Mouse (Mus musculus): ENCODE data around the gene Gys1. TPM values are rescaled to one million over a fixed set of nuclear protein-coding genes. Genes with fewer than 3 reads are reported as not detected.
"Not testable (repeated sequence)": the region's sequence is repeated elsewhere in the genome, so short reads cannot be mapped to it uniquely, and the experiment has no call there.

The Gys1 gene
- total and polyA plus RNA-seq, 2 experiments from 2014 or later = 12.0 to 19.7 TPM

DNA sequence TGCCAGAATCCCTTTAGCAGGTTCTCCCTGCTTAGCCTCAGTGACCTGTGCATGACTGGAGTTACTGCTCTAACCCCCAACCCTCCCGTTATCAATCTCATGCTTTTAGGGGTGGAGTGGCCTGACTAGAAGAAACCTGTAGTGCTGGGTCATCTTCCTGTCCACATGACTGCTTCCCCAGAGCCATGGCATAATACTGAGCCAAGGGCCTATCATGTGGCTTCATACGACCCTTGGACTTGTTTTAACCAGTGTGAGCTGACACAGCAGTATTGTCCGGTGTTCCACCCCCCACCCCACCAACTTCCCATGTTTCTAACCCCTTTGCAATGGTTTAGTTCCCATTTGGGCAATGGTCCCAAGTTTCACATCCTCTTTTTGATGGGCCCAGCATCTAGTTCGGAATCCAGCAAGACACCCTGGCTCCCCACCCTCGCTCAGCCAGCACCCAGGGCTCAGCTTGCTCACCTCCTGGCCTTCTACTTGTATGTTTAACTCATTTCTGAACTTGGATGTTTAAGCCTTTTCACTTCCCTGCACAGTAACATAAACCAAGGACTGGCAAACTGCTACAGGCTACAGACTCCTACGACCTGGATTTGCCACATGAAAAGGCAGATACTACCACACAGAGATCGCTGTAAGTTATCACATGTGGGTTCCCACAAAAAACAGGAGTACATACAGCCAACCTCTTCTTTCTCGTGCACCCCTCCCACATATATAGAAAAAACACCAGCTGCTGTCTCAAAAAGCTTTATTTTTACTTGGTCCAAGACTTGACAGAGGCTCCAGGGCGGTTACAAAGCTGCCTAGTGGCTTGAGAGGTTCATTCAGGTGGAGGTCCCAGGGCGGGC lies 22.8 kb downstream of the Gys1 start:
- DNase-seq (ENCODE audit: low spot score) (no peak), ATAC-seq (ENCODE audit: low FRiP score) (no peak)
- no peaks in the 10 kb centered on the region for H3K27me3 ChIP-seq (ENCODE audit: insufficient read depth, low read length)
- TF ChIP-seq CTCF (IDR thresholded peaks at IDR 0.05) = no peak
- peak overlapping the region; percentile 74 for H3K4me3 ChIP-seq (ENCODE audit: low read depth, low read length)
- no peaks in the 10 kb centered on the region for H3K9me3 ChIP-seq (ENCODE audit: low read length)
- peak overlapping the region; percentile 33 for H3K9ac ChIP-seq (replicated peaks; ENCODE audit: low read length, poor library complexity, severe bottlenecking)
- H3K27ac ChIP-seq (ENCODE audit: low read depth, low read length) = peak overlapping the region; percentile 47; the same call in 1 of the 2 replicates
- H3K4me1 ChIP-seq (ENCODE audit: insufficient read depth, low read length) = peaks cover 10% of the 10 kb centered on the region
- H3K4me2 ChIP-seq (ENCODE audit: low read depth, low read length, poor library complexity, severe bottlenecking) = peak overlapping the region; percentile 74
- 63% methylated on average over 9 of the region's 10 CpGs for WGBS
- peaks cover 33% of the 10 kb centered on the region for H3K36me3 ChIP-seq (ENCODE audit: insufficient read depth, low read length)

DNA sequence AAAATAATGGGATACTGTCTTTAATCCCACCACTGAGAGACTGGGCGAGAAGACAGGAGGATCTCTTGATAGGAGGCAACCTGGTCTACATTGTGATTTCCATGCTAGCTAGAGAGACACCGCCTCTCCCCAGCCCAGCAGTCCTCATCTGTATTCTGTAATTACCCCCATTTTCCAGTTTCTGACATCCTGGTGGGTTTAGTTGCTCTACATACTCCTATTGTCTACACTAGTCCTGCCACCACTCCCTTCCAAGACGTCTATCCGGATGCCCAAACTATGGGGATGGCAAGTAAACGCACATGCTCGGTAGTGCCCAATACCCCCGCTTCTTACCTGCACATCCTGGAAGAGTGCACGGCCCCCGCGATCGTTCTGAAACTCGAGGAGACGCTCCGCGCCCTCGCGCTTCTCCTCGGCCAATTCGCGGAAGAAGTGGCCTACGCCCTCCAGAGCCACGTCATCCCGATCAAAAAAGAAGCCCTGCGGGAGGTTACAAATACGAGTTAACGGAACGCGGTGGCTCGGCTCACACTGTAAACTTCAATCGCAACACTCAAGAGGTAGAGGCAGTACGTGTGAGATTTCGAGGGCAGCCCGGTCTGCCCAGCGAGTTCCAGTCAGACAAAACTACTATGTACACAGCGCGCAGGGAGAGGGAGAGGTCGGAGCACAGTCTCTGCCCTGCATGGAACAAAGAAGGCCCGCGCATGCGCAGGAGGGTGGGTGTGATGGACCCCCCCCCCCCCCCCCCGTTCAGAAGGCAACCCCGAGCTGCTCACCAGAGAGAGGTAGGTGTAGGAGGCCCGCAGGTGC lies 24.3 kb downstream of the Gys1 start:
- Histone ChIP-seq H3K36me3 (ENCODE audit: insufficient read depth, low read length) (peaks cover 41% of the 10 kb centered on the region), H3K4me1 (ENCODE audit: insufficient read depth, low read length) (peaks cover 10% of the 10 kb centered on the region), H3K9me3 (ENCODE audit: low read length) (no peaks in the 10 kb centered on the region), H3K27ac (ENCODE audit: low read depth, low read length) (peak overlapping the region; percentile 89), H3K4me3 (ENCODE audit: low read depth, low read length) (peak overlapping the region; percentile 74), H3K9ac (replicated peaks; ENCODE audit: low read length, poor library complexity, severe bottlenecking) (peak overlapping the region; percentile 83), H3K27me3 (ENCODE audit: insufficient read depth, low read length) (no peaks in the 10 kb centered on the region), H3K4me2 (ENCODE audit: low read depth, low read length, poor library complexity, severe bottlenecking) (peak overlapping the region; percentile 74)
- no peak for TF ChIP-seq CTCF (IDR thresholded peaks at IDR 0.05)
- under 1% methylated on average over 41 of the region's 43 CpGs for WGBS
- DNase-seq (ENCODE audit: low spot score) (peak; percentile 86), ATAC-seq (ENCODE audit: low FRiP score) (peak; percentile 81)

GRCm38 (mm10) chr7:45459564-45460140 lies 25.0 kb downstream of the Gys1 start, which contains the start of gene Ftl1:
TSS of gene Ftl1 (minus strand) at chr7:45459884.
- H3K9me3 ChIP-seq (ENCODE audit: low read length); H3K27me3 ChIP-seq (ENCODE audit: insufficient read depth, low read length); H3K4me1 ChIP-seq (ENCODE audit: insufficient read depth, low read length): not testable (repeated sequence)
- H3K9ac ChIP-seq (replicated peaks; ENCODE audit: low read length, poor library complexity, severe bottlenecking) = peak within 1 kb of the TSS; percentile 83
- WGBS = 1% methylated on average over 23 of the region's 37 CpGs
- peak within 1 kb of the TSS; percentile 74 for H3K4me2 ChIP-seq (ENCODE audit: low read depth, low read length, poor library complexity, severe bottlenecking)
- ATAC-seq (ENCODE audit: low FRiP score) = peak; percentile 95
- peak; percentile 100 for DNase-seq (ENCODE audit: low spot score)
- peak within 1 kb of the TSS; percentile 74 for H3K4me3 ChIP-seq (ENCODE audit: low read depth, low read length)
- peaks cover 37% of the 10 kb centered on the region for H3K36me3 ChIP-seq (ENCODE audit: insufficient read depth, low read length)
- peak within 1 kb of the TSS; percentile 89 for H3K27ac ChIP-seq (ENCODE audit: low read depth, low read length)

GRCm38 (mm10) chr7:45460377-45460776 lies 25.7 kb downstream of the Gys1 start:
- H3K36me3 ChIP-seq (ENCODE audit: insufficient read depth, low read length) = peaks cover 32% of the 10 kb centered on the region
- peak overlapping the region; percentile 82 for H3K27ac ChIP-seq (ENCODE audit: low read depth, low read length)
- H3K9ac ChIP-seq (replicated peaks; ENCODE audit: low read length, poor library complexity, severe bottlenecking) = no peak overlapping the region
- no peaks in the 10 kb centered on the region for H3K9me3 ChIP-seq (ENCODE audit: low read length)
- H3K4me1 ChIP-seq (ENCODE audit: insufficient read depth, low read length) = peaks cover 12% of the 10 kb centered on the region
- H3K27me3 ChIP-seq (ENCODE audit: insufficient read depth, low read length) = no peaks in the 10 kb centered on the region
- H3K4me3 ChIP-seq (ENCODE audit: low read depth, low read length) = peak overlapping the region; percentile 74; the same call in 1 of the 2 replicates
- WGBS = 70% methylated on average over 7 of the region's 7 CpGs
- no peak for TF ChIP-seq CTCF (IDR thresholded peaks at IDR 0.05)
- ATAC-seq (ENCODE audit: low FRiP score) = no peak; the same call in 1 of the 2 replicates
- peak overlapping the region; percentile 47 for H3K4me2 ChIP-seq (ENCODE audit: low read depth, low read length, poor library complexity, severe bottlenecking)
- DNase-seq (ENCODE audit: low spot score) = no peak

GRCm38 (mm10) chr7:45460860-45461314 lies 26.2 kb downstream of the Gys1 start:
- H3K36me3 ChIP-seq (ENCODE audit: insufficient read depth, low read length) = peaks cover 27% of the 10 kb centered on the region
- peaks cover 14% of the 10 kb centered on the region for H3K4me1 ChIP-seq (ENCODE audit: insufficient read depth, low read length)
- H3K9me3 ChIP-seq (ENCODE audit: low read length) = no peaks in the 10 kb centered on the region
- TF ChIP-seq CTCF (IDR thresholded peaks at IDR 0.05) = no peak
- no peak overlapping the region for H3K4me3 ChIP-seq (ENCODE audit: low read depth, low read length)
- no peak for ATAC-seq (ENCODE audit: low FRiP score)
- WGBS = 44% methylated on average over 13 of the region's 13 CpGs
- DNase-seq (ENCODE audit: low spot score) = peak; percentile 72
- no peaks in the 10 kb centered on the region for H3K27me3 ChIP-seq (ENCODE audit: insufficient read depth, low read length)
- H3K27ac ChIP-seq (ENCODE audit: low read depth, low read length) = peak overlapping the region; percentile 82; the same call in 1 of the 2 replicates
- H3K9ac ChIP-seq (replicated peaks; ENCODE audit: low read length, poor library complexity, severe bottlenecking) = no peak overlapping the region
- H3K4me2 ChIP-seq (ENCODE audit: low read depth, low read length, poor library complexity, severe bottlenecking) = no peak overlapping the region

Measured in midbrain, postnatal 0 days (tissue).